Mouse (Mus musculus): ENCODE results near the gene Mdn1.

DNA sequence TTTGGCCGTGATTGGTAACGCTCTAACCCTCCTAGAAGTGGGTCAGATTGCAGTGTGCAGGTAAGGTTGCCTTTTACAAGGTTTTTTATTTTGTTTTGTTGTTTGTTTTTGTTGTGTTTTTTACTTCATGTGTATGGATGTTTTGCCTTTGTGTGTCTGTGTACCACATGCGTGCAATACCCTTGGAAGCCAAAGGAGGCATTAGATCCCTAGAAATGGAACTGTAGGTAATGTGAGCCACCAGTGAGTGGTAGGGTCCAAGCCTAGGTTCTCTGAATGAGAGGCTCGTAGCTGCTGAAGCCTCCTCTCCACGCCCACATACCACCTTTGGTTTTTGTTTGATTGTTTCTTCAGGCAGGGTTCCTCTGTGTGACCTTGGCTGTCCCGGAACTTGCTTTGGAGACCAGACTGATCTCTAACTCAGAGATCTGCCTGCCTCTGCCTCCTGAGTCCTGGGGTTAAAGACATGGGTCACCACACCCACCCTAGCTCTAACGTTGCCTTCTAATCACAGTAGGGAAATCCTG is 113.4 kb downstream of the Mdn1 start:
- TF ChIP-seq ZC3H11A (IDR thresholded peaks at IDR 0.05; ENCODE audit: borderline replicate concordance, low read depth, low read length) (no peak), CHD2 (IDR thresholded peaks at IDR 0.05; ENCODE audit: low read depth, low read length) (no peak), MAFK (IDR thresholded peaks at IDR 0.05; ENCODE audit: insufficient read depth, low read depth, low read length) (no peak), ZNF384 (IDR thresholded peaks at IDR 0.05; ENCODE audit: low read depth, low read length) (no peak), HCFC1 (IDR thresholded peaks at IDR 0.05; ENCODE audit: borderline replicate concordance, insufficient read depth, low read length) (no peak)
